Mouse (Mus musculus) spleen, postnatal 36 days (tissue): Measurements from ENCODE around the gene Sema6b.

Experiments used
- DNase-seq, 2 experiments: peaks; one replicate each; pipeline ENCODE4 v3.0.0; 2022; ENCODE audit warnings: low spot score in 2 of 2, mixed read lengths in 1 of 2

Sema6b gene

GRCm38 (mm10) chr17:56139858-56140595 is at the start of gene Sema6b:
Gene Sema6b (minus strand): TSS chr17:56140343.
- no peak for DNase-seq

- no peak for DNase-seq
Observed at GRCm38 (mm10) chr17:56185281-56186141, 45.4 kb upstream of the Sema6b start.

DNA sequence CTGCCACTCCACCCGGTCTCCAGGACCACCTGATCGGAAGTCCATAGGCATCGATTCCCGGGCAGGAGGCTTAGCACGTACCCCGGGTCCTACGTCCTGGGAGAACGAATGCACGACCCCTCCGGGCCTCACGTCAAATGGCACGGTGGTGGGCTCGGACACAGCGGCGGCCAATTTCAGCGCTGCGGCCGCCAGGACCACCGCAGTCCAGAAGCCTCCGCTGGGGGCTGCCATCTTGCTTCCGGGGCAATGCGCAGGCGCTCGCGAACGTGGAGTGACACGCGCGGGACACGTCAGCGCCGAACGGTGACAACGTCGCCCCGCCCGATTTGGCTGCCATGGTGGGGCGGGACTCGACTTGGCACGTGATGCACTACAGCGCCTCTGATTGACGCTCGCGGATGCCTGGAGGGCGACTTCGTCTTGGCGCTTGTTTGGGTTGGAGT is 43.5 kb upstream of the Sema6b start, which contains the start of gene Mydgf:
Mydgf (minus strand) TSS at position 263 of the 446 bp plus-strand sequence.
- DNase-seq: peak; percentile 92 to 94

DNA sequence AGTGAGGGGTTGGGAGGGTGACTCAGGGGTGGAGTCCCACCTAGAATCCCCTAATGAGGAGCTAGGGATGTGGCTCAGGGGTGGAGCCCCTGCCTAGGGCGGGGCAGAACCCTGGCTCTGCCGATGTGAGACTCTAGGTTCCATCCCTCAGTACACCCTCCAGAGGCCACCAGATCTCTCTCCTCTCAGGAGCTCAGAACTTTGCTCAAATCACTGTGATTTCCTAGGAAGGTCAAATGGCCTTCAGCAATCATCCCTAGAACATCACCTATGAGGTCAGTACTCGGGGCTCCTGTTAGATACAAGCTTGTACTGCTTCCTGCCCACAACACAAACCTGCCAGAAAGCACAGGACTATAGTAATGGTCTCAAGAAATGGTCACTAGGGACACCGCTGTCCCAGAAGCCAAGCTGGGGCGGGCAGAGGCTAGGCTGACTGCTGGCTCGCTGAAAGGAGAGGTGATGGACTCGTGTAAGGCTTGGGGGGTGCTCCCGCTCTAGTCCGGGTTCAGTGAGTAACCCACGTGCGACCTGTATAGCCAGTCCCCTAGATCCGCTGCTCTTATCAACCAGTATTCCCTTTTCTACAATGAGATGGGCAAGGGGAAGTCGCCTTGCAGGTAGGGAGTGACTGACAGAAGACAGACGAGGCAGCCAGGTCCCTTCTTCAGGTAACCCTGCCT is 43.0 kb upstream of the Sema6b start:
- DNase-seq: no peak

- no peak for DNase-seq
Observed at GRCm38 (mm10) chr17:56175416-56175815, 35.3 kb upstream of the Sema6b start.

- no peak for DNase-seq
Observed at GRCm38 (mm10) chr17:56173401-56174046, 33.4 kb upstream of the Sema6b start.

DNA sequence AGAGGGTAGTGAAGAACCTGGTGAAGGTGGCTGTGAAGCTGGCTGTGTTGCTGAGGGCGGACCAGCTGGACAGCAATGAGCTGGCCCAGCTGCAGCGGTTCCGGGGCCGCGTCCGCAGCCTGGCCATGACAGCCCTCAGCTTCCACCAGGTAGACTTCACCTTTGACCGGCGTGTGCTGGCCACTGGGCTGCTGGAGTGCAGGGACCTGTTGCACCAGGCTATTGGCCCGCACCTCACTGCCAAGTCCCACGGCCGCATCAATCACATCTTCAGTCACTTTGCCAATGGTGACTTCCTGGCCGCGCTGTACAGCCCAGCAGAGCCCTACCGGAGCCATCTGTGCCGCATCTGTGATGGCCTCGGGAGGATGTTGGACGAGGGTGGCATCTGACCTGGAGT is 31.7 kb upstream of the Sema6b start:
- no peak for DNase-seq

DNA sequence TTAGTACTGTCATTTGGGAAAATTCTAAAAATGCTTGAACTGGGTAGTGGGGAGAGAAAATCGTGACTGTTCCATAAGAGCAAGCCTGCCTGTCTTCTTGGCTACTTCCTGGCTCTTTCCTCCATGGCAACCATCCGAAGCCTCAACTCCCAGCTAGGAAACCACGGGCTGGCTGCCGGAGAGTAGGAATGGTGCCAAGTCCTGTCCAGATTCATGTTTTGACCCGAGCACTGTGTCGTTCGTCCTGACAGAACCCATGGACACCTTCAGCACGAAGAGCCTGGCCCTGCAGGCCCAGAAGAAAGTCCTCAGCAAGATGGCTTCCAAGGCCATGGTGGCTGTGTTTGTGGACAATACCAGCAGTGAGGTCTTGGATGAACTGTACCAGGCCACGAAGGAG is 31.3 kb upstream of the Sema6b start:
- no peak for DNase-seq

GRCm38 (mm10) chr17:56170636-56171035 is 30.5 kb upstream of the Sema6b start:
- DNase-seq: no peak

DNA sequence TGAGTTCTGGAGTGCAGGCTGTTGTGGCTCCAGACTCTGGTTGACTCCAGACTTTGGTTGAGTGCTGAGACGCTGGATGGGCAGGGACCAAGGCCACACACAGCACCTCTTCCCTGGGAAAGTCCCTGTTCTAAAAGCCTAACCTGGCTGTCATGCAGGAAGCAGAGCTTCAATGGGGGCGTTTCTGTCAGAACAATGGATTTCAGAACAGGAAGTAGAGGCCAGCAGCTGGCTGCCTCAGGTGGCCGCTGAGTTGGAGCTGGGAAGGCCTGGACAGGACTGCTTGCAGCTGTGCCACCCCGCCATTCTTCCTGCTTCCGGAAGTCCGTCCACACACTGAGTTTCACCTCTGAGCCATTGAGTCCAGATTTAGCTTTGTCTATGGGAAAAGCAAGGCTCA is 29.7 kb upstream of the Sema6b start:
- no peak for DNase-seq

DNA sequence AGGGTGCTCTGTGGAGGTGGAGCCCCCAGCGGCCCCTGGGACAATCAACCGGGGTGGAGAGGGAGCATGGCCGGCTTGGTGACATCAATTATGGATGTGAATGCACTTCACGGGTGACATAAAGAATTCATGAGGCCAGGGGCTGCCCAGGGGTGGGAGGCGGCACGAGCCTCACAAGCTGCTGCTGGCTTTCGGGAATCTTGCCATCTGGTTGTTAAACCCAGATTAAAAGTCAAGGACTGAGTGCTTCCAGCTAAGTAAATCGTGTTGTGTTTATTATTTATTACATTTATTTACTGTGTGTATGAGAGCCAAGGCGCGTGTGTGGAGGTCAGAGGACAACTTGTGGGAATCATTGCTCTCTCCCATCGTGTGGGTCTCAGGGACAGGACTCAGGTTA is 25.5 kb upstream of the Sema6b start:
- no peak for DNase-seq

- no peak for DNase-seq
Observed at GRCm38 (mm10) chr17:56164510-56164909, 24.4 kb upstream of the Sema6b start.

DNA sequence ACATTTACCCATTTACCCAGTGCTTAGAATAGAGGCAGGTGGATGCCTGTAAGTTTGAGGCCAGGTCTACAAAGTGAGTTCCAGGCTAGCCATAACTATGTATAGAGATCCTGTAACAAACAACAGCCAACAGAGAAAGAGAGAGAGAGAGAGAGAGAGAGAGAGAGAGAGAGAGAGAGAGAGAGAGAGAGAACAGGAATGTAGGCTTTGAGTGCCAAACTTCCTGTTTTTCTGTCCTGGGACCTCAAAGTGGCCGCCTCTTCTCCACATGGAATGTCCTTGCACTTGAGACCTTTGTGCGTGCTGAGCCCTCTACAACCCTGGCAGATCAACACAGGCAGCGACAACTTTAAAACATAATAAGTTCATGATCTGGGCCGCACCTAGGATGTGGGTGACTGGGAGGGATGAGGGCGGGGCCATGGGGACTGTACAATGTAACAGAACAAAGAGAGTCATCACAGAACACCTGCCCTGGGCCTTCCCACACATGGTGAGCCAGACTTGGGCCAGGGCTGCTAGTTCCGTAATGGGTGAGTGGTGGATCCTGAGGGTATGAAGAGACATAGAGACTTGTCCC is 23.5 kb upstream of the Sema6b start:
- DNase-seq: peak; percentile 48 to 50

- DNase-seq: peak; percentile 91
Observed at GRCm38 (mm10) chr17:56162231-56162774, 22.2 kb upstream of the Sema6b start, which contains the start of gene Tnfaip8l1. Gene Tnfaip8l1 (plus strand): TSS chr17:56162477.

DNA sequence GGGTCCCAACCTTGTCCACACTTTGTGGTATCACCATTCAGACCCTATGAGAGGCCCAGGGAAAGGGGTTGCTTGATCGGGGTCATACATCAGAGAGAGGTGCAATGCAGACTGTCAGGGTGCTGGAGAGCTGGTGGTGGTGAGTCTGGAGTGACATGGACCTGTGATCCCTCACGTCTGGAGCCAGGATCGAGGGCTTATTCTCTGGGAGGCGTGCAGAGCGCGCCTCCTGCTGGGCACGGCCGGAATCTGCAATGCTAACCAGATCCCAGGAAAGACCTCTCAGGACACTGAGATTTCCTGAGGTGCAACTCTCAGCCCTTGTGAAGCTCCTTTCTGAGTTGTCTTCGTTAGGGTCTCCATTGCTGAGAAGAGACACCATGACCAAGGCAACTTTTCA is 19.6 kb upstream of the Sema6b start:
- no peak for DNase-seq

GRCm38 (mm10) chr17:56153643-56154042 is 13.5 kb upstream of the Sema6b start:
- DNase-seq: no peak

GRCm38 (mm10) chr17:56149897-56150296 is 9.8 kb upstream of the Sema6b start:
- no peak for DNase-seq

DNA sequence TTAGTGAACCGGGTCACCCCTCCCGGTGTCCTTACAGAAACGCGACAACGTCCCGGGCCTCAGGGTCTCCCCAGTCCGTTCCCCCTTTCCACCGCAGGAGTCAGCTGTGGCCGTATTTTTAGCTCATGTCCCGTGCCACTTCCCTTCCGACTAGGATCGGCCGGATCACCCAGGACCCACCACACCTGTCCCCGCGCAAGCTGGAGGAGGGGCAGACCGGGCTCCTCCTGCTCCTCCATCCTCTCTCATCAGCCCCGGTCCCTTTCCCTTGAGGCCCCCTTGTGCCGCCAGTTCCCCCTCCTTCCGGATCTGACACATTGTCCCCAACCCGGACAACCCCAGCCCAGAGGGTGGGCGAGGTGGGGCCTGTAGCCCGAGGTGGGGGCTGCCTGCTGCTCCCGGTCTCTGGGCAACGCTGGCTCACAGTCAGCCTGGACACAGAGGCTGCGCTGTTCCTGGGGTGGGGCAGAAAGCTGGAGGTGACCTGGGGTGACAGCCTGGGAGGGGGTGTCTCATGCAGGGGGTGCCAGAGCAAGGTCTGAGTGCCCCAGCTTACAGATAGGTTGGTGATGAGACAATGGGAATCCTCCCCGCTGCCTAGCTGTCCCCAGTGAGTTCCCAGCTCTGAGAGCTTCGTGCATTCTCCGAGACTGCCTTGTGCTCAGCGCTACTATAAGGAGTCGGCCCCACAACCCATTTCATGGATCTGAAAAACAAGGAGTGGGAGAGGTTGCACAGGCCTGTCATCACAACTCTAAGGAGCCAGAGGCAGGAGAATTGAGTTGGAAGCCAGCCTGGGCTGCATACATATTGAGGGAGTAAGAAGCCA is 8.9 kb upstream of the Sema6b start:
- no peak for DNase-seq

GRCm38 (mm10) chr17:56148280-56148679 is 8.1 kb upstream of the Sema6b start:
- peak; percentile 54 to 61 for DNase-seq

DNA sequence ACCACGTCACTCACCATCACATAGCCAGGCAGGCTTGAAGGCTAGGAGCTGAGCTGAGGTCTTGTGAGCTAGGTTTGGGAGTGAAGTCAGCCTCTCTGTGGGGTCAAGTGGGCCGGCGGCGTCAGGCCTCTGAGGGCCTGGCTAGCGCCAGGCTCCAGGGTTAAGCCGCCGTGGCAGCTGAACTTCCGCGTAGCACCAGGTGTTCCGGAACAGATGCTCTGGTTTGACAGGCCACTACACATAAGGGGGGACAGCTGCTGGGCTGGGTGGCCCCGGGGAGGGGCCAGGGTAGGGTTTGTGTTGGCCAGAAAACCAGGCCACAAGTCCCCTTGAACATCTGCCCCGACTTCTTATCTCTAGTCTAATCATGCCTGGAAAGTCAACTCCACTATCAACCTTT is 7.3 kb upstream of the Sema6b start:
- DNase-seq: no peak
